ENCODE assay signal across 35 mouse cellular contexts in the genomic region with DNA sequence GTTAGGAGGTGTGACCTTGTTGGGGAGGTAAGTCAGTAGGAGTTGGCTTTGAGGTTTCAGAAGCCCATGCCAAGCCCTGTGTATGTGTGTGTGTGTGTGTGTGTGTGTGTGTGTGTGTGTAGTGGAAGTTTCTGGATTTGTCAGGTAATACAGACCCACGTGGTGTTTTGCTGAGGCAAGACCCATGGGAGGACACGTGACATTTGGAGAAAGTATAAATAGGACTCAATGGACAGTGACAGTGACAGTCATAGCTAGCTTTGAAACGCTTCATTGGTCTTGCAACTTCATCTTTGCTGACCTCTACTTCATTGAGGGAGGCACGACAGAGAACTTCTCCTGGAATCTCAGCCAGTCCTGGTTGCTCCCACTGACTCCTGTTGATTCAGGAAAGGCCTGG.
"Had no signal": no experiment of that assay in that cellular context is flagged by ENCODE, and none has a peak within 500 bp of the region (broad histone marks: within the 10 kb centered on the region; RNA-seq: fewer than 3 reads in every experiment).

No protein-coding gene starts in this region.

- H3K36me3 ChIP-seq: heart, embryonic 10.5 days; heart, embryonic 12.5 days; heart, embryonic 13.5 days; heart, embryonic 15.5 days; hindbrain, embryonic 10.5 days; hindbrain, embryonic 12.5 days; hindbrain, embryonic 13.5 days; hindbrain, embryonic 15.5 days; intestine, embryonic 15.5 days; kidney, embryonic 15.5 days had no signal

- ATAC-seq: hindbrain, embryonic 16.5 days; hindbrain, postnatal 0 days; inflammation-experienced regulatory T-cells, adult 6 months; intestine, embryonic 15.5 days; intestine, embryonic 16.5 days; intestine, postnatal 0 days had no signal

- DNase-seq: heart, postnatal 10 days; heart, postnatal 14 days; heart, postnatal 4 days; kidney, adult 11 months; kidney, adult 18-20 months; kidney, adult 2 months; kidney, adult 8-10 months; kidney, adult 9 months; kidney, postnatal 10 days; kidney, postnatal 14 days; kidney, postnatal 25 days; kidney, postnatal 36 days; kidney, postnatal 4 days; layer of hippocampus, adult 9-11 months; layer of hippocampus, postnatal 36 days had no signal

- H3K9me3 ChIP-seq: heart, embryonic 10.5 days; heart, embryonic 12.5 days; heart, embryonic 13.5 days; heart, embryonic 15.5 days; hindbrain, embryonic 10.5 days; hindbrain, embryonic 12.5 days; hindbrain, embryonic 13.5 days; hindbrain, embryonic 15.5 days; intestine, embryonic 15.5 days; kidney, embryonic 15.5 days had no signal

- H3K9ac ChIP-seq: heart, embryonic 12.5 days; heart, embryonic 13.5 days; heart, embryonic 15.5 days; hindbrain, embryonic 12.5 days; hindbrain, embryonic 13.5 days; hindbrain, embryonic 14.5 days; hindbrain, embryonic 15.5 days; intestine, embryonic 15.5 days; kidney, embryonic 15.5 days had no signal

- H3K27ac ChIP-seq: heart, embryonic 10.5 days; heart, embryonic 13.5 days; heart, embryonic 15.5 days; hindbrain, embryonic 10.5 days; hindbrain, embryonic 12.5 days; hindbrain, embryonic 13.5 days; hindbrain, embryonic 14.5 days; hindbrain, embryonic 15.5 days; hindbrain, postnatal 0 days; intestine, embryonic 15.5 days; kidney, embryonic 15.5 days; kidney, postnatal 0 days; layer of hippocampus, adult 2 months; left cerebral cortex, adult 2 months had no signal

- H3K4me1 ChIP-seq: heart, embryonic 10.5 days; heart, embryonic 12.5 days; heart, embryonic 13.5 days; heart, embryonic 15.5 days; hindbrain, embryonic 10.5 days; hindbrain, embryonic 12.5 days; hindbrain, embryonic 13.5 days; hindbrain, embryonic 15.5 days; intestine, embryonic 15.5 days; kidney, embryonic 15.5 days had no signal

- H3K4me3 ChIP-seq: heart, embryonic 10.5 days; heart, embryonic 12.5 days; heart, embryonic 13.5 days; heart, embryonic 15.5 days; hindbrain, embryonic 10.5 days; hindbrain, embryonic 12.5 days; hindbrain, embryonic 13.5 days; hindbrain, embryonic 15.5 days; intestine, embryonic 15.5 days; kidney, embryonic 15.5 days; layer of hippocampus, adult 2 months; left cerebral cortex, adult 2 months had no signal

- H3K27me3 ChIP-seq: hindbrain, embryonic 12.5 days; hindbrain, embryonic 15.5 days; intestine, embryonic 15.5 days had no signal

- H3K4me2 ChIP-seq: heart, embryonic 11.5 days; heart, embryonic 12.5 days; heart, embryonic 13.5 days; heart, embryonic 15.5 days; hindbrain, embryonic 12.5 days; hindbrain, embryonic 13.5 days; hindbrain, embryonic 14.5 days; hindbrain, embryonic 15.5 days; intestine, embryonic 15.5 days; kidney, embryonic 15.5 days had no signal
